Mouse (Mus musculus) kidney, postnatal 0 days (tissue): ENCODE measurements around the gene Igsf23. TPM values are rescaled to one million over a fixed set of nuclear protein-coding genes. Genes with fewer than 3 reads are reported as not detected.

Experiments
- ATAC-seq: fragments of 200-750 bp; cut with Nextera tagmentation; replicated peaks from 2 replicates; pipeline ENCODE4 v1.8.0; 2017; ENCODE audit warnings: low read depth, moderate number of reproducible peaks, moderate TSS enrichment, moderate library complexity; ENCODE audit not compliant: low FRiP score
- DNase-seq: peaks from one replicate; pipeline ENCODE4 v3.0.0-alpha.2; 2016; ENCODE audit warnings: low spot score
- H3K27ac ChIP-seq: fragments of 300-500 bp; sonication (generic); 2 replicates; pipeline ENCODE4 v1.5.1; 2014; ENCODE audit warnings: mild to moderate bottlenecking
- H3K27me3 ChIP-seq: fragments of 300-500 bp; sonication (generic); 2 replicates; pipeline ENCODE4 v1.6.1; 2014; ENCODE audit warnings: low read length, mixed read lengths; ENCODE audit not compliant: insufficient read depth
- H3K36me3 ChIP-seq: fragments of 300-500 bp; sonication (generic); 2 replicates; pipeline ENCODE4 v1.6.1; 2014; ENCODE audit warnings: low read length, mixed read lengths; ENCODE audit not compliant: insufficient read depth
- H3K4me1 ChIP-seq: fragments of 300-500 bp; sonication (generic); replicated peaks from 2 replicates; pipeline ENCODE4 v1.6.1; 2014; ENCODE audit warnings: antibody characterized with exemption, low read length, mixed read lengths; ENCODE audit not compliant: insufficient read depth
- H3K4me2 ChIP-seq: fragments of 300-500 bp; sonication (generic); 2 replicates; pipeline ENCODE4 v1.6.1; 2014; ENCODE audit warnings: mild to moderate bottlenecking, low read length, moderate library complexity, mixed read lengths
- H3K4me3 ChIP-seq: fragments of 300-500 bp; sonication (generic); replicated peaks from 2 replicates; pipeline ENCODE4 v1.5.1; 2014; ENCODE audit warnings: low read depth, low read length
- H3K9ac ChIP-seq: fragments of 300-500 bp; sonication (generic); 2 replicates; pipeline ENCODE4 v1.6.1; 2014; ENCODE audit warnings: low read depth, low read length
- H3K9me3 ChIP-seq: fragments of 300-500 bp; sonication (generic); replicated peaks from 2 replicates; pipeline ENCODE4 v1.6.1; 2016; ENCODE audit warnings: low read length, inconsistent platforms, mixed read lengths
- CTCF ChIP-seq: IDR thresholded peaks from 2 replicates; pipeline ENCODE4 v1.5.1; 2016; ENCODE audit warnings: antibody characterized with exemption, low read depth, mild to moderate bottlenecking, moderate library complexity
- WGBS: fragments of 180-500 bp; shearing (Covaris S2); extraction: QIAGEN DNeasy Blood & Tissue Kit; methylation state at CpG from one replicate; pipeline ENCODE4 v1.1.7; 2014; 5-methylcytosine and 5-hydroxymethylcytosine counted together
- polyA plus RNA-seq: library from polyadenylated mRNA; unstranded; fragments of >200 nt; fragmentation: Nextera tagmentation; extraction: Ambion mirVana; gene quantifications from 2 replicates; pipeline ENCODE4 v1.2.1, GENCODE M21; 2015

Gene Igsf23
- polyA plus RNA-seq, 1 experiment from 2014 or later: 0.13 TPM

DNA sequence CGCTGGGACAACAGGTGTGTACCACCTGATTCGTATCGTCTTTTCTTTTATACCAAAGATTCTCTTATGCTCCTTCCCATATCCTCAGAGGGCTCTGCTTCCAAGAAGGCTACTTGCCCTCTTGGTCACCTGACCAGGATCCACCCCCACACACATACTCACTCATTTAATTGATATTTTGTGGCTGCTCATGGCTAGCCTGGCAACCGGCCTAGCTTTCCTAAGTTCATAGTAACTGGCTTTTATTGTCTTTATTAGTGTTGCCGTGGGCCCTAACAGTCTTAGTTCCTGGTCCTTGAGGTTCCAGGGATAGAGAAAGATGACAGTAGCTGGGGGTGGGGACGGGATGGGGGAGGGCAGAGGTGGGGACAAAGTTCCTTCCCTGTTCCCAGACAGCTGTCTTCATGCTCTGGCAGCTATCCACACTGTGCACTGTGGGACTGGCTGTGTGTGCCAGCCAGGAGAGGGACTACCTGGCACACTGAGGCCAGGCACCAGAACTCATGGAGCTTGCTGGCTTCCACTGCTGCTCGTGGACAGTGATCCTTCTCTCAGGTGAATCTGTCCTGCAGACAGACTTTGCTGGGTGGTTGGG is 14.5 kb upstream of the Igsf23 start, which contains the start of gene Ceacam20:
Ceacam20 (plus strand) TSS at position 428 of the 595 bp plus-strand sequence.
- H3K4me2 ChIP-seq: no peak within 1 kb of the TSS
- H3K27me3 ChIP-seq: no peaks in the 10 kb centered on the region
- H3K4me3 ChIP-seq: no peak within 1 kb of the TSS
- DNase-seq: no peak
- no peaks in the 10 kb centered on the region for H3K36me3 ChIP-seq
- no peaks in the 10 kb centered on the region for H3K4me1 ChIP-seq
- H3K9ac ChIP-seq: no peak within 1 kb of the TSS
- no peak for TF ChIP-seq CTCF
- ATAC-seq: no peak
- no peaks in the 10 kb centered on the region for H3K9me3 ChIP-seq
- 69% methylated on average over 7 of the region's 7 CpGs for WGBS
- no peak within 1 kb of the TSS for H3K27ac ChIP-seq

DNA sequence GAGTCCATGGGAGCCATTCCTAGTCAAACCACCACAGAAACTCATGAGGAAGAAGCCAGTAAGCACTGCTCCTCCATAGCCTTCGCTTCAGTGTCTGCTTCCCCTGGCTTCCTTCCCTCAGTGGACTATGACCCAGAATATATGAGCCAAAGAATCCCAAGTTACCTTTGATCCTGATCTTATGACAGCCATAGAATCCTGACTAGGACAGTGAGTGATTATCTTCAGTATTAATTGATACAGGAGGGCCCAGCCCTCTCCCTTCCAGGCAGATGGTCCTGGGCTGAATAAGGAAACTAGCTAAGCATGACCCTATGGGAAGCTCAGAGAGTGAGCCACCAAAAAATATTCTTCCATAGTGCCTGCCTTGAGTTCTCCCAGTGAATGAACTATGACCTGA is 11.9 kb upstream of the Igsf23 start:
- H3K27ac ChIP-seq: no peak overlapping the region
- TF ChIP-seq CTCF: no peak
- no peaks in the 10 kb centered on the region for H3K27me3 ChIP-seq
- WGBS: 61% methylated on average over 1 of the region's 1 CpGs
- H3K4me2 ChIP-seq: no peak overlapping the region
- no peaks in the 10 kb centered on the region for H3K9me3 ChIP-seq
- H3K9ac ChIP-seq: no peak overlapping the region
- DNase-seq (no peak), ATAC-seq (no peak)
- H3K36me3 ChIP-seq: no peaks in the 10 kb centered on the region
- no peaks in the 10 kb centered on the region for H3K4me1 ChIP-seq
- H3K4me3 ChIP-seq: no peak overlapping the region

DNA sequence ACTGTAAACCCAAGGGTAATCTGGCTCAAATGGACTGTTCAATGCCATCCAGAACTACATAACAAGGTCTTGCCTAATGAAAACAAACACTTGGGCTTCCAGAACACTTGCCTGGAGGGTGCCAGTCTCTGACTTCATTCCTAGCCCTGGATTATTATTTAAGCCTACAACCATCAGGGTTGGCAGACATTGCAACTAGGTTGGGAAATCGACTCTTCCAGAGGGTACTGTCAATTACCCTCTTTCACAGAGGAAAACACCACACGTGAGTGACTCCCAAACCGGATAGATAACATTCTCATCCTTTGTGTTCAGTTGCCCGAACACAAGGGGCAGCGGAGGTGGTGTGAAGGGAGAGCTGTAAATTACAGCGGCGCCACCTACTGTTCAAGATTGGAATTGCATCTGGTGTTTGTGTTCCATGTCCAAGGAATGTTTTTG is 5.8 kb upstream of the Igsf23 start:
- H3K9me3 ChIP-seq: no peaks in the 10 kb centered on the region
- H3K27ac ChIP-seq: no peak overlapping the region
- H3K4me3 ChIP-seq: no peak overlapping the region
- ATAC-seq (0 out of 2 replicates have a peak, but pooled peaks have one; percentile 57), DNase-seq (peak; percentile 91)
- H3K4me2 ChIP-seq: no peak overlapping the region
- 3% methylated on average over 7 of the region's 7 CpGs for WGBS
- H3K36me3 ChIP-seq: no peaks in the 10 kb centered on the region
- no peak overlapping the region for H3K9ac ChIP-seq
- peak; percentile 92 for TF ChIP-seq CTCF
- no peaks in the 10 kb centered on the region for H3K27me3 ChIP-seq
- no peaks in the 10 kb centered on the region for H3K4me1 ChIP-seq

- H3K4me2 ChIP-seq: no peak overlapping the region
- no peak for DNase-seq
- no peaks in the 10 kb centered on the region for H3K36me3 ChIP-seq
- H3K4me3 ChIP-seq: no peak overlapping the region
- H3K9ac ChIP-seq: no peak overlapping the region
- H3K27ac ChIP-seq: no peak overlapping the region
- TF ChIP-seq CTCF: no peak
- ATAC-seq: no peak
- no peaks in the 10 kb centered on the region for H3K9me3 ChIP-seq
- WGBS: 48% methylated on average over 4 of the region's 4 CpGs
- H3K4me1 ChIP-seq: no peaks in the 10 kb centered on the region
- H3K27me3 ChIP-seq: no peaks in the 10 kb centered on the region
Observed at GRCm38 (mm10) chr7:19955861-19956260, 5.3 kb upstream of the Igsf23 start.

DNA sequence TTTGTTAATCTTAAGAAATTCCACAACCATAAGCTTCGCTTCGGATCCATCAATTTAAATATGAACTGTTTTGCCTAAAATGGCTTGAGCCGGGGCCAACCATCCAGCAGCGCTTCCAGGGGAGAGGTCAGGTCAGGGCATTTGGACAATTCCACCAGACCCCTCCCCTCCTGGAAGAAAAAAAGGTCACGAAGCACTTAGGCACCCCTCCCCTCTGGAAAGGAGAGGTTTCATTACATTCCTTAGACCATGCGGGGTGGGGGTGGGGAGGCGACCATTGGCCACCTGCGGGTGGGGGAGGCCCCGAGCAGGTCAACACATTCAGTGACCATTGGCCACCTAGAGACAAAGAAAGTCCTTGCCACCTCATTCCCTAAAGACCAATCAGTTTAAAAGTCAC is 2.5 kb upstream of the Igsf23 start:
- WGBS: 44% methylated on average over 9 of the region's 9 CpGs

DNA sequence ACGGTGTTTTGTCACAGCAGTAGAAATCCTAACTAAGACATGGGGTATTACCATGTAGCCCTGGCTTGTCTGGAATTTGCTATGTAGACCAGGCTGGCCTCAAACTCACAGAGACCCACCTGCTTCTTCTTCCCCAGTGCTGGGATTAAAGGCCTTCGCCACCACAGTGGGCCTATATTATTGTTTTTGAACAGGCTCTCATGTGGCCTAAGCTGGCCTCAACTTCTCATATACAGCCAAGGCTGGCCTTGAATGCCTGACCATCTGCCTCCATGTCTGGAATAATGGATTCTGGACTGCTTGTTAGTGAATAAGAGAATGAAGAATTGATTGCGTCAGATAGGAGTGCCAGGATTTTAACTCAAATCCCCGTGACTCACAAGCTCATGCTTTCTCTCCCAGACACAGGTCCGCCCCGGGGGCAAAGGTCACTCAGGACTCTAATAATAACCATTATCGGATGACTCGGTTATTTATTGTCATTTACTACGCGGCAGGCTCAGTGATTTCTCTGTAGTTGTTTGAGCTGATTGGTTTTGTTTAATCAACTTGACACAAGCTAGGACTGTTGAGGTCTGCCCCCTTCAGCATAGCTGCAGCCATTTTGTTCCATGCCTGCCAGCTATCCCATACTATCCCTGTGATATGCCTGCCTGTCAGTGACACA is 1.9 kb upstream of the Igsf23 start:
- DNase-seq (no peak), ATAC-seq (no peak; the same call in 1 of the 2 replicates)
- no peaks in the 10 kb centered on the region for H3K36me3 ChIP-seq
- no peaks in the 10 kb centered on the region for H3K4me1 ChIP-seq
- 68% methylated on average over 10 of the region's 10 CpGs for WGBS
- H3K27ac ChIP-seq: no peak overlapping the region
- H3K9me3 ChIP-seq: no peaks in the 10 kb centered on the region
- H3K4me2 ChIP-seq: no peak overlapping the region
- no peak overlapping the region for H3K9ac ChIP-seq
- no peak overlapping the region for H3K4me3 ChIP-seq
- no peaks in the 10 kb centered on the region for H3K27me3 ChIP-seq
- no peak for TF ChIP-seq CTCF

More for the DNA sequence above, 2.5 kb upstream of the Igsf23 start:
- no peak overlapping the region for H3K4me3 ChIP-seq
- no peaks in the 10 kb centered on the region for H3K27me3 ChIP-seq
- H3K4me1 ChIP-seq: no peaks in the 10 kb centered on the region
- DNase-seq (no peak), ATAC-seq (no peak)
- H3K9me3 ChIP-seq: no peaks in the 10 kb centered on the region
- H3K27ac ChIP-seq: no peak overlapping the region
- no peak overlapping the region for H3K9ac ChIP-seq
- H3K4me2 ChIP-seq: no peak overlapping the region
- no peaks in the 10 kb centered on the region for H3K36me3 ChIP-seq
- no peak for TF ChIP-seq CTCF
